Mouse (Mus musculus): ENCODE measurements around the gene Siae.

Gene Siae

GRCm38 (mm10) chr9:37621290-37621689 is 65.8 kb downstream of the Siae start:
- no peaks in the 10 kb centered on the region for H3K36me3 ChIP-seq (ENCODE audit: insufficient read depth, low read length)
- H3K4me3 ChIP-seq (replicated peaks; ENCODE audit: low read length) = no peak overlapping the region
- no peaks in the 10 kb centered on the region for H3K27me3 ChIP-seq (ENCODE audit: insufficient read depth, low read length)
- peaks cover 19% of the 10 kb centered on the region for H3K4me1 ChIP-seq (replicated peaks; ENCODE audit: low read depth, low read length)
- no peak for TF ChIP-seq CTCF (conservative IDR thresholded peaks at IDR 0.05; ENCODE audit: low read length)
- no peak for TF ChIP-seq POU5F1 (IDR thresholded peaks at IDR 0.05; ENCODE audit: borderline replicate concordance, low read length)
- TF ChIP-seq NANOG (IDR thresholded peaks at IDR 0.05; ENCODE audit: borderline replicate concordance, low read length) = no peak
- H3K9me3 ChIP-seq (ENCODE audit: low read length) = no peaks in the 10 kb centered on the region

DNA sequence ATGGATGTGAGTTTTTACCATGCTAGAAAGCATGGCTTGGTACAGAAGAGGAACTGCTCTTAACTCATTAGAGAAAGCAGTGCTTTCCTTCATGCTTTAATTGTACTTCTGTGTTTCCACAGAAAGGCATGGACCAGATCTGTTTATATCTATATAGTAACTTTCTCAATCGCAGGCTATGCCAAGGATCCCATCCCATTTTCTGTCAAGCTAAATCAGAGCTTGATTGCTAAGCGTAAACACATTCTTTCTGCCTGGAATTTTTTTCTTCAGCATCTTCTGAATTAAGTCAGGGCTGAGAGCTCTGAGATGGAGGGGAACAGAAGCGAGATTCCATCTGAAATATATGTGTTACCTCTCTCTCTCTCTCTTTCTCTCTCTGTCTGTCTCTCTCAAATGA is 68.5 kb downstream of the Siae start:
- no peak overlapping the region for H3K4me3 ChIP-seq (replicated peaks; ENCODE audit: low read length)
- no peaks in the 10 kb centered on the region for H3K36me3 ChIP-seq (ENCODE audit: insufficient read depth, low read length)
- TF ChIP-seq NANOG (IDR thresholded peaks at IDR 0.05; ENCODE audit: borderline replicate concordance, low read length) (no peak), POU5F1 (IDR thresholded peaks at IDR 0.05; ENCODE audit: borderline replicate concordance, low read length) (no peak), CTCF (conservative IDR thresholded peaks at IDR 0.05; ENCODE audit: low read length) (no peak)
- no peaks in the 10 kb centered on the region for H3K9me3 ChIP-seq (ENCODE audit: low read length)
- peaks cover 40% of the 10 kb centered on the region for H3K4me1 ChIP-seq (replicated peaks; ENCODE audit: low read depth, low read length)
- no peaks in the 10 kb centered on the region for H3K27me3 ChIP-seq (ENCODE audit: insufficient read depth, low read length)

DNA sequence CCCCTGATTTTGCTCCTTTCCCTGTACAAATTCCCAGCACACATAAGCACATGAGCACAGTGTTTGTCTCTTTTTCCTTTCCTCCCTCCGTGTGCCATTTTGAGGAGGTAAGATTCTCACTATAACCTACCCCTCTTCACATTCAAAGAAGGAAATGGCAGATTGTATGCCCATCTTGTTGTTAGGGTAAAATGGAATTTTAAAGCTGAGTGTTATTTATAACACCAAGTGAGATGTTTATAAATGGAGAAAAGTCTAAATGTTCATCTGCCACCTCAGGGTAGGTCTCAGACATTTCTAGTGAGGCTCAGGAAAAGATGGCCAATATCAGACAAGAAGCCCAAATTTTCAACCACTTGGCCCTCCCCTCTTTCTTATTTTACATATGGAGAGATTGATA is 69.0 kb downstream of the Siae start:
- H3K27me3 ChIP-seq (ENCODE audit: insufficient read depth, low read length) = no peaks in the 10 kb centered on the region
- peaks cover 46% of the 10 kb centered on the region for H3K4me1 ChIP-seq (replicated peaks; ENCODE audit: low read depth, low read length)
- TF ChIP-seq POU5F1 (IDR thresholded peaks at IDR 0.05; ENCODE audit: borderline replicate concordance, low read length) = no peak
- TF ChIP-seq CTCF (conservative IDR thresholded peaks at IDR 0.05; ENCODE audit: low read length) = no peak
- no peak for TF ChIP-seq NANOG (IDR thresholded peaks at IDR 0.05; ENCODE audit: borderline replicate concordance, low read length)
- no peak overlapping the region for H3K4me3 ChIP-seq (replicated peaks; ENCODE audit: low read length)
- no peaks in the 10 kb centered on the region for H3K9me3 ChIP-seq (ENCODE audit: low read length)
- H3K36me3 ChIP-seq (ENCODE audit: insufficient read depth, low read length) = no peaks in the 10 kb centered on the region

- H3K9me3 ChIP-seq (ENCODE audit: low read length) = no peaks in the 10 kb centered on the region
- no peak for TF ChIP-seq POU5F1 (IDR thresholded peaks at IDR 0.05; ENCODE audit: borderline replicate concordance, low read length)
- no peak for TF ChIP-seq NANOG (IDR thresholded peaks at IDR 0.05; ENCODE audit: borderline replicate concordance, low read length)
- no peak for TF ChIP-seq CTCF (conservative IDR thresholded peaks at IDR 0.05; ENCODE audit: low read length)
- H3K27me3 ChIP-seq (ENCODE audit: insufficient read depth, low read length) = no peaks in the 10 kb centered on the region
- H3K4me3 ChIP-seq (replicated peaks; ENCODE audit: low read length) = no peak overlapping the region
- peaks cover 47% of the 10 kb centered on the region for H3K4me1 ChIP-seq (replicated peaks; ENCODE audit: low read depth, low read length)
- no peaks in the 10 kb centered on the region for H3K36me3 ChIP-seq (ENCODE audit: insufficient read depth, low read length)
These were observed 69.6 kb downstream of the Siae start for GRCm38 (mm10) chr9:37625129-37625528.

- Histone ChIP-seq H3K4me1 (replicated peaks; ENCODE audit: low read depth, low read length) (peaks cover 47% of the 10 kb centered on the region), H3K4me3 (replicated peaks; ENCODE audit: low read length) (no peak overlapping the region), H3K36me3 (ENCODE audit: insufficient read depth, low read length) (no peaks in the 10 kb centered on the region), H3K27me3 (ENCODE audit: insufficient read depth, low read length) (no peaks in the 10 kb centered on the region), H3K9me3 (ENCODE audit: low read length) (no peaks in the 10 kb centered on the region)
- TF ChIP-seq CTCF (conservative IDR thresholded peaks at IDR 0.05; ENCODE audit: low read length) (no peak), NANOG (IDR thresholded peaks at IDR 0.05; ENCODE audit: borderline replicate concordance, low read length) (no peak), POU5F1 (IDR thresholded peaks at IDR 0.05; ENCODE audit: borderline replicate concordance, low read length) (no peak)
These were observed 70.1 kb downstream of the Siae start for GRCm38 (mm10) chr9:37625641-37626040.

- TF ChIP-seq CTCF (conservative IDR thresholded peaks at IDR 0.05; ENCODE audit: low read length) = no peak
- TF ChIP-seq POU5F1 (IDR thresholded peaks at IDR 0.05; ENCODE audit: borderline replicate concordance, low read length) = no peak
- no peak for TF ChIP-seq NANOG (IDR thresholded peaks at IDR 0.05; ENCODE audit: borderline replicate concordance, low read length)
These were observed 70.6 kb downstream of the Siae start for GRCm38 (mm10) chr9:37626103-37626567.

GRCm38 (mm10) chr9:37627263-37627662 is 71.8 kb downstream of the Siae start:
- Histone ChIP-seq H3K27me3 (ENCODE audit: insufficient read depth, low read length) (no peaks in the 10 kb centered on the region), H3K4me3 (replicated peaks; ENCODE audit: low read length) (no peak overlapping the region), H3K9me3 (ENCODE audit: low read length) (no peaks in the 10 kb centered on the region), H3K36me3 (ENCODE audit: insufficient read depth, low read length) (no peaks in the 10 kb centered on the region), H3K4me1 (replicated peaks; ENCODE audit: low read depth, low read length) (peaks cover 41% of the 10 kb centered on the region)
- no peak for TF ChIP-seq CTCF (conservative IDR thresholded peaks at IDR 0.05; ENCODE audit: low read length)
- peak; percentile 61 for TF ChIP-seq NANOG (IDR thresholded peaks at IDR 0.05; ENCODE audit: borderline replicate concordance, low read length)

More at GRCm38 (mm10) chr9:37626103-37626567, 70.6 kb downstream of the Siae start:
- H3K4me1 ChIP-seq (replicated peaks; ENCODE audit: low read depth, low read length) = peaks cover 45% of the 10 kb centered on the region
- H3K9me3 ChIP-seq (ENCODE audit: low read length) = no peaks in the 10 kb centered on the region
- no peaks in the 10 kb centered on the region for H3K27me3 ChIP-seq (ENCODE audit: insufficient read depth, low read length)
- H3K4me3 ChIP-seq (replicated peaks; ENCODE audit: low read length) = no peak overlapping the region
- no peaks in the 10 kb centered on the region for H3K36me3 ChIP-seq (ENCODE audit: insufficient read depth, low read length)

GRCm38 (mm10) chr9:37628581-37628980 is 73.1 kb downstream of the Siae start:
- TF ChIP-seq CTCF (conservative IDR thresholded peaks at IDR 0.05; ENCODE audit: low read length) (no peak), NANOG (IDR thresholded peaks at IDR 0.05; ENCODE audit: borderline replicate concordance, low read length) (peak; percentile 34; the same call in 1 of the 2 replicates), POU5F1 (IDR thresholded peaks at IDR 0.05; ENCODE audit: borderline replicate concordance, low read length) (no peak)
- no peaks in the 10 kb centered on the region for H3K9me3 ChIP-seq (ENCODE audit: low read length)
- H3K4me1 ChIP-seq (replicated peaks; ENCODE audit: low read depth, low read length) = peaks cover 41% of the 10 kb centered on the region
- H3K4me3 ChIP-seq (replicated peaks; ENCODE audit: low read length) = no peak overlapping the region
- H3K27me3 ChIP-seq (ENCODE audit: insufficient read depth, low read length) = no peaks in the 10 kb centered on the region
- H3K36me3 ChIP-seq (ENCODE audit: insufficient read depth, low read length) = no peaks in the 10 kb centered on the region

DNA sequence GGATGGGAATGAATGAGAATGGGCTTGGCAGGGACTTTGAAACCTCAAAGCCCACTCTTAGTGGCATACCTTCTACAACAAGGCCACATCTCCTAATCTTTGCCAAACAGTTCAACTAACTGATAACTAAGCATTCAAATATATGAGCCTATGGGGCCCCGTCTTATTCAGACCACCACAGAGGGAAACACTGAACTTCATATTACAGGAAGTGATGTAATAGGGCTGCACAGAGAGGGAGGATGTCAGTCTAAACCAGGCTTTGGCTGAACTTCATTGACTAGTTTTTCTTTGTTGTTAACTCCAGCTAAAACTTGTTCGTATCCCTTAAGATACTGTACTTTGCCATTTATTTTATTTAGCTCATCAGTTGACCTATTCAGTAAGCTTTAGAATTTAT is 74.4 kb downstream of the Siae start:
- TF ChIP-seq NANOG (IDR thresholded peaks at IDR 0.05; ENCODE audit: borderline replicate concordance, low read length) = no peak
- no peak for TF ChIP-seq POU5F1 (IDR thresholded peaks at IDR 0.05; ENCODE audit: borderline replicate concordance, low read length)
- TF ChIP-seq CTCF (conservative IDR thresholded peaks at IDR 0.05; ENCODE audit: low read length) = no peak
- Histone ChIP-seq H3K36me3 (ENCODE audit: insufficient read depth, low read length) (no peaks in the 10 kb centered on the region), H3K27me3 (ENCODE audit: insufficient read depth, low read length) (no peaks in the 10 kb centered on the region), H3K9me3 (ENCODE audit: low read length) (no peaks in the 10 kb centered on the region), H3K4me3 (replicated peaks; ENCODE audit: low read length) (no peak overlapping the region), H3K4me1 (replicated peaks; ENCODE audit: low read depth, low read length) (peaks cover 41% of the 10 kb centered on the region)

Data from E14TG2a.4 (cell line).